Mouse (Mus musculus) v-Abl transformed pro-B cells (cell line): ENCODE data around the gene Ing4.
"Not testable (repeated sequence)": the region's sequence is repeated elsewhere in the genome, so short reads cannot be mapped to it uniquely, and the experiment has no call there.

ENCODE experiments used
- in situ Hi-C, 2 experiments: fragments of 400-800 bp; cut with MboI; formaldehyde crosslinking; loops; one replicate each; pipeline ENCODE4 v1.15.1; 2025; ENCODE audit not compliant: unreplicated experiment in 2 of 2

Gene Ing4

GRCm38 (mm10) chr6:125038666-125039065, 894 bp upstream of the Ing4 start:
- in situ Hi-C loops: loop anchor here (10.0 to 25.0 kb wide), 3 partner anchors 126 to 324 kb away; partner anchors contain the start of genes Emg1 (in 1 of the 2), Lag3 (in 1 of the 2), Phb2 (in 1 of the 2) and Ptms (in 1 of the 2)

- in situ Hi-C loops: loop anchor here (10.0 to 25.0 kb wide), 3 partner anchors 127 to 324 kb away; partner anchors contain the start of genes Emg1 (in 1 of the 2), Lag3 (in 1 of the 2), Phb2 (in 1 of the 2) and Ptms (in 1 of the 2)
Observed at GRCm38 (mm10) chr6:125039131-125039530, 429 bp upstream of the Ing4 start.

- in situ Hi-C loops: loop anchor here (5.0 to 25.0 kb wide), 6 partner anchors 33 to 565 kb away; partner anchors contain the start of genes Emg1 (in 1 of the 2), Lag3 (in 1 of the 2), Phb2 (in 1 of the 2) and Ptms (in 1 of the 2)
Observed at GRCm38 (mm10) chr6:125040221-125040620, 661 bp downstream of the Ing4 start.

GRCm38 (mm10) chr6:125041047-125041446, 1.5 kb downstream of the Ing4 start:
- in situ Hi-C loops: loop anchor here (5.0 to 25.0 kb wide), 6 partner anchors 34 to 564 kb away; partner anchors contain the start of genes Emg1 (in 1 of the 2), Lag3 (in 1 of the 2), Phb2 (in 1 of the 2) and Ptms (in 1 of the 2)

GRCm38 (mm10) chr6:125042081-125042480, 2.5 kb downstream of the Ing4 start:
- in situ Hi-C loops: loop anchor here (5.0 to 25.0 kb wide), 6 partner anchors 35 to 563 kb away; partner anchors contain the start of genes Emg1 (in 1 of the 2), Lag3 (in 1 of the 2), Phb2 (in 1 of the 2) and Ptms (in 1 of the 2)

- in situ Hi-C loops: loop anchor here (5.0 to 25.0 kb wide), 4 partner anchors 36 to 558 kb away; partner anchors contain the start of genes Lag3 (in 1 of the 2) and Ptms (in 1 of the 2)
Observed at GRCm38 (mm10) chr6:125046691-125047090, 7.1 kb downstream of the Ing4 start.

GRCm38 (mm10) chr6:125049678-125050077, 10.1 kb downstream of the Ing4 start, which contains the start of gene Acrbp:
Acrbp (plus strand) TSS chr6:125049689.
- in situ Hi-C loops: loop anchor here (5.0 to 25.0 kb wide), 4 partner anchors 33 to 555 kb away; partner anchors contain the start of genes Lag3 (in 1 of the 2) and Ptms (in 1 of the 2)

- in situ Hi-C loops: no loop called here
Observed at GRCm38 (mm10) chr6:125051237-125051636, 11.7 kb downstream of the Ing4 start.

- in situ Hi-C loops: no loop called here
Observed at GRCm38 (mm10) chr6:125061493-125061892, 21.9 kb downstream of the Ing4 start.

- in situ Hi-C loops: no loop called here
Observed at GRCm38 (mm10) chr6:125062511-125062910, 23.0 kb downstream of the Ing4 start.

GRCm38 (mm10) chr6:125063906-125064305, 24.3 kb downstream of the Ing4 start:
- in situ Hi-C loops: no loop called here

GRCm38 (mm10) chr6:125065223-125065622, 25.7 kb downstream of the Ing4 start:
- in situ Hi-C loops: not testable (repeated sequence)

- in situ Hi-C loops: no loop called here
Observed at GRCm38 (mm10) chr6:125067571-125067995, 28.0 kb downstream of the Ing4 start, which contains the start of gene Lpar5. Lpar5 (plus strand) TSS chr6:125067920.

GRCm38 (mm10) chr6:125071170-125071895, 31.8 kb downstream of the Ing4 start:
- in situ Hi-C loops: loop anchor here in 1 of 2 experiments (10.0 kb wide), 2 partner anchors 167 to 327 kb away; partner anchors contain the start of gene Grcc10

- in situ Hi-C loops: loop anchor here in 1 of 2 experiments (10.0 kb wide), 2 partner anchors 167 to 327 kb away; partner anchors contain the start of gene Grcc10
Observed at GRCm38 (mm10) chr6:125071896-125072279, 32.3 kb downstream of the Ing4 start.

- in situ Hi-C loops: loop anchor here in 1 of 2 experiments (10.0 kb wide), 2 partner anchors 169 to 329 kb away; partner anchors contain the start of gene Grcc10
Observed at GRCm38 (mm10) chr6:125073825-125074224, 34.3 kb downstream of the Ing4 start.

GRCm38 (mm10) chr6:125081394-125081793, 41.8 kb downstream of the Ing4 start:
- in situ Hi-C loops: loop anchor here (5.0 to 10.0 kb wide), 3 partner anchors 34 to 177 kb away; partner anchors contain the start of gene Acrbp (in 1 of the 2)

- in situ Hi-C loops: loop anchor here (5.0 to 10.0 kb wide), 3 partner anchors 35 to 177 kb away; partner anchors contain the start of gene Acrbp (in 1 of the 2)
Observed at GRCm38 (mm10) chr6:125081797-125082560, 42.4 kb downstream of the Ing4 start.

GRCm38 (mm10) chr6:125082801-125083386, 43.3 kb downstream of the Ing4 start:
- in situ Hi-C loops: loop anchor here (5.0 to 10.0 kb wide), 3 partner anchors 36 to 178 kb away; partner anchors contain the start of gene Acrbp (in 1 of the 2)
